In genomic region chr11:116807526-116807925, GRCm38 (mm10) we compare ENCODE assay signal across 12 mouse cellular contexts. TPM values are rescaled to one million over a fixed set of nuclear protein-coding genes. Genes with fewer than 3 reads are reported as not detected.
DNase-seq lines count a peak whose midpoint lies in the region; ATAC-seq and TF ChIP-seq lines count a peak whose summit lies in the region.
"Had no signal": no experiment of that assay in that cellular context is flagged by ENCODE, and none has a peak within 500 bp of the region (broad histone marks: within the 10 kb centered on the region; RNA-seq: fewer than 3 reads in every experiment).

No protein-coding gene starts in this region.

- no peak for ATAC-seq in hindbrain, embryonic 14.5 days (ENCODE audit: low FRiP score)
- ATAC-seq in hindbrain, embryonic 12.5 days (ENCODE audit: low FRiP score): no peak
- no peak for ATAC-seq in hindbrain, postnatal 0 days
- no peak for ATAC-seq in liver, embryonic 12.5 days

- H3K9me3 ChIP-seq in hindbrain, embryonic 14.5 days (ENCODE audit: control insufficient read depth, low read length): no peaks in the 10 kb centered on the region
- no peaks in the 10 kb centered on the region for H3K9me3 ChIP-seq in hindbrain, embryonic 12.5 days (replicated peaks)
- no peaks in the 10 kb centered on the region for H3K9me3 ChIP-seq in hindbrain, postnatal 0 days (ENCODE audit: low read length)
- no peaks in the 10 kb centered on the region for H3K9me3 ChIP-seq in liver, embryonic 12.5 days (replicated peaks)
- H3K9me3 ChIP-seq: liver, embryonic 13.5 days; stomach, embryonic 15.5 days had no signal

- DNase-seq in cerebellum, adult 9-11 months: peak; percentile 10
- DNase-seq in cerebellum, adult 9-10 months: no peak
- no peak for DNase-seq in hindbrain, embryonic 14.5 days (ENCODE audit: low spot score)
- peak; percentile 84 for DNase-seq in 416B (ENCODE audit: low read depth)
- DNase-seq in hindbrain, postnatal 0 days (ENCODE audit: low spot score): no peak
- no peak for DNase-seq in urinary bladder, postnatal 25 days (ENCODE audit: low spot score)

- TF ChIP-seq CTCF in hindbrain, postnatal 0 days (IDR thresholded peaks at IDR 0.05; ENCODE audit: low read depth): no peak

- peaks cover 37% of the 10 kb centered on the region for H3K4me1 ChIP-seq in hindbrain, embryonic 14.5 days (replicated peaks; ENCODE audit: control insufficient read depth, insufficient read depth, low read length)
- peaks cover 39% of the 10 kb centered on the region for H3K4me1 ChIP-seq in hindbrain, embryonic 12.5 days
- H3K4me1 ChIP-seq in hindbrain, postnatal 0 days (ENCODE audit: insufficient read depth, low read length): peaks cover 25% of the 10 kb centered on the region
- peaks cover 11% of the 10 kb centered on the region for H3K4me1 ChIP-seq in liver, embryonic 12.5 days

- H3K36me3 ChIP-seq in hindbrain, embryonic 14.5 days (replicated peaks; ENCODE audit: control insufficient read depth, insufficient read depth): 0 out of 2 replicates have a peak, but pooled peaks cover 7% of the 10 kb centered on the region
- H3K36me3 ChIP-seq in hindbrain, embryonic 12.5 days: no peaks in the 10 kb centered on the region
- H3K36me3 ChIP-seq in hindbrain, postnatal 0 days (ENCODE audit: insufficient read depth, low read length): no peaks in the 10 kb centered on the region
- H3K36me3 ChIP-seq in liver, embryonic 12.5 days: no peaks in the 10 kb centered on the region
- H3K36me3 ChIP-seq: liver, embryonic 13.5 days; stomach, embryonic 15.5 days had no signal

- no peak overlapping the region for H3K9ac ChIP-seq in hindbrain, embryonic 14.5 days
- H3K9ac ChIP-seq in hindbrain, embryonic 12.5 days: no peak overlapping the region
- H3K9ac ChIP-seq in hindbrain, postnatal 0 days (replicated peaks; ENCODE audit: low read length): 0 out of 2 replicates have a peak overlapping the region, but pooled peaks have one; percentile 3
- no peak overlapping the region for H3K9ac ChIP-seq in liver, embryonic 12.5 days
- H3K9ac ChIP-seq: liver, embryonic 13.5 days; stomach, embryonic 15.5 days had no signal

- H3K27ac ChIP-seq in hindbrain, embryonic 14.5 days: peak overlapping the region; percentile 32; the same call in 1 of the 2 replicates
- no peak overlapping the region for H3K27ac ChIP-seq in hindbrain, embryonic 12.5 days
- H3K27ac ChIP-seq in hindbrain, postnatal 0 days: peak overlapping the region; percentile 49
- no peak overlapping the region for H3K27ac ChIP-seq in liver, embryonic 12.5 days
- H3K27ac ChIP-seq: liver, embryonic 13.5 days; stomach, embryonic 15.5 days had no signal

- 81% methylated on average over 3 of the region's 3 CpGs for WGBS in hindbrain, embryonic 14.5 days
- 85% methylated on average over 3 of the region's 3 CpGs for whole genome bisulfite sequencing in hindbrain, embryonic 12.5 days
- 73% methylated on average over 3 of the region's 3 CpGs for WGBS in hindbrain, postnatal 0 days
- WGBS in liver, embryonic 12.5 days (ENCODE audit: insufficient replicate concordance): 57% methylated on average over 3 of the region's 3 CpGs

- no peak overlapping the region for H3K4me2 ChIP-seq in hindbrain, embryonic 14.5 days (replicated peaks)
- no peak overlapping the region for H3K4me2 ChIP-seq in hindbrain, embryonic 12.5 days (replicated peaks)
- no peak overlapping the region for H3K4me2 ChIP-seq in hindbrain, postnatal 0 days (ENCODE audit: low read depth, low read length)
- no peak overlapping the region for H3K4me2 ChIP-seq in liver, embryonic 12.5 days
- H3K4me2 ChIP-seq: liver, embryonic 13.5 days; stomach, embryonic 15.5 days had no signal

- no peaks in the 10 kb centered on the region for H3K27me3 ChIP-seq in hindbrain, embryonic 14.5 days (ENCODE audit: control insufficient read depth, insufficient read depth, low read length)
- no peaks in the 10 kb centered on the region; the same call in 1 of the 2 replicates for H3K27me3 ChIP-seq in hindbrain, embryonic 12.5 days
- H3K27me3 ChIP-seq in hindbrain, postnatal 0 days (ENCODE audit: insufficient read depth, low read length): no peaks in the 10 kb centered on the region
- peaks cover 21% of the 10 kb centered on the region for H3K27me3 ChIP-seq in liver, embryonic 12.5 days (replicated peaks)
- H3K27me3 ChIP-seq: stomach, embryonic 15.5 days had no signal

- H3K4me3 ChIP-seq in hindbrain, embryonic 14.5 days (replicated peaks; ENCODE audit: low read length): no peak overlapping the region
- no peak overlapping the region for H3K4me3 ChIP-seq in hindbrain, embryonic 12.5 days
- H3K4me3 ChIP-seq in hindbrain, postnatal 0 days (ENCODE audit: low read length): no peak overlapping the region
- H3K4me3 ChIP-seq in liver, embryonic 12.5 days: no peak overlapping the region
- H3K4me3 ChIP-seq: liver, embryonic 13.5 days; stomach, embryonic 15.5 days had no signal

RNA-seq across cellular contexts. Expression of gene Mxra7, which starts 20.3 kb away (rescaled TPM):
- polyA plus RNA-seq in hindbrain, embryonic 14.5 days (2014; fragmentation: Nextera tagmentation; extraction: Ambion mirVana): 29.3 and 35.5 TPM in 2 replicates
- 95.0 and 105 TPM in 2 replicates for polyA plus RNA-seq in hindbrain, embryonic 12.5 days (2016; fragmentation: Nextera tagmentation; extraction: Ambion mirVana)
- total RNA-seq in hindbrain, postnatal 0 days (2014; rRNA removed): 36.6 and 38.3 TPM in 2 replicates
- polyA plus RNA-seq in hindbrain, postnatal 0 days (2015; fragmentation: Nextera tagmentation; extraction: Ambion mirVana): 41.9 and 50.2 TPM in 2 replicates
- 6.9 and 7.2 TPM in 2 replicates for polyA plus RNA-seq in liver, embryonic 12.5 days (2016; fragmentation: Nextera tagmentation; extraction: Ambion mirVana)

RNA-seq across cellular contexts. Expression of gene St6galnac1, which starts 32.2 kb away (rescaled TPM):
- polyA plus RNA-seq in hindbrain, embryonic 14.5 days (2014; fragmentation: Nextera tagmentation; extraction: Ambion mirVana): not detected in 2 replicates
- polyA plus RNA-seq in hindbrain, embryonic 12.5 days (2016; fragmentation: Nextera tagmentation; extraction: Ambion mirVana): not detected in 2 replicates
- total RNA-seq in hindbrain, postnatal 0 days (2014; rRNA removed): not detected in 2 replicates
- not detected in 2 replicates for polyA plus RNA-seq in hindbrain, postnatal 0 days (2015; fragmentation: Nextera tagmentation; extraction: Ambion mirVana)
- not detected in 2 replicates for polyA plus RNA-seq in liver, embryonic 12.5 days (2016; fragmentation: Nextera tagmentation; extraction: Ambion mirVana)
- total RNA-seq: layer of hippocampus, adult 8-10 months had no signal
- polyA plus RNA-seq: gonadal fat pad, adult 2 months; liver, embryonic 13.5 days; stomach, embryonic 15.5 days had no signal

RNA-seq across cellular contexts. Expression of gene Mettl23, which starts 35.6 kb away (rescaled TPM):
- 70.0 and 73.9 TPM in 2 replicates for polyA plus RNA-seq in hindbrain, embryonic 14.5 days (2014; fragmentation: Nextera tagmentation; extraction: Ambion mirVana)
- 56.1 and 64.9 TPM in 2 replicates for polyA plus RNA-seq in hindbrain, embryonic 12.5 days (2016; fragmentation: Nextera tagmentation; extraction: Ambion mirVana)
- total RNA-seq in hindbrain, postnatal 0 days (2014; rRNA removed): 30.1 and 43.2 TPM in 2 replicates
- 50.8 and 54.4 TPM in 2 replicates for polyA plus RNA-seq in hindbrain, postnatal 0 days (2015; fragmentation: Nextera tagmentation; extraction: Ambion mirVana)
- polyA plus RNA-seq in liver, embryonic 12.5 days (2016; fragmentation: Nextera tagmentation; extraction: Ambion mirVana): 47.6 and 49.5 TPM in 2 replicates

RNA-seq across cellular contexts. Expression of gene Jmjd6, which starts 35.7 kb away (rescaled TPM):
- polyA plus RNA-seq in hindbrain, embryonic 14.5 days (2014; fragmentation: Nextera tagmentation; extraction: Ambion mirVana): 64.6 and 65.7 TPM in 2 replicates
- polyA plus RNA-seq in hindbrain, embryonic 12.5 days (2016; fragmentation: Nextera tagmentation; extraction: Ambion mirVana): 82.3 and 82.9 TPM in 2 replicates
- total RNA-seq in hindbrain, postnatal 0 days (2014; rRNA removed): 31.9 and 37.5 TPM in 2 replicates
- polyA plus RNA-seq in hindbrain, postnatal 0 days (2015; fragmentation: Nextera tagmentation; extraction: Ambion mirVana): 48.1 and 48.6 TPM in 2 replicates
- 58.2 and 61.6 TPM in 2 replicates for polyA plus RNA-seq in liver, embryonic 12.5 days (2016; fragmentation: Nextera tagmentation; extraction: Ambion mirVana)

RNA-seq across cellular contexts. Expression of gene Mfsd11, which starts 44.7 kb away (rescaled TPM):
- polyA plus RNA-seq in hindbrain, embryonic 14.5 days (2014; fragmentation: Nextera tagmentation; extraction: Ambion mirVana): 51.9 and 54.4 TPM in 2 replicates
- polyA plus RNA-seq in hindbrain, embryonic 12.5 days (2016; fragmentation: Nextera tagmentation; extraction: Ambion mirVana): 43.3 and 47.6 TPM in 2 replicates
- total RNA-seq in hindbrain, postnatal 0 days (2014; rRNA removed): 38.7 and 45.6 TPM in 2 replicates
- 56.8 and 62.8 TPM in 2 replicates for polyA plus RNA-seq in hindbrain, postnatal 0 days (2015; fragmentation: Nextera tagmentation; extraction: Ambion mirVana)
- 13.6 and 15.0 TPM in 2 replicates for polyA plus RNA-seq in liver, embryonic 12.5 days (2016; fragmentation: Nextera tagmentation; extraction: Ambion mirVana)

Comparison
In these comparisons a context has a peak if more than half of its experiments do, and no peak if none do; other contexts are left out.
1. DNase-seq: peak in cerebellum, adult 9-11 months (single experiment) and 416B (single experiment); none in cerebellum, adult 9-10 months (single experiment), hindbrain, embryonic 14.5 days (single experiment), hindbrain, postnatal 0 days (single experiment) and urinary bladder, postnatal 25 days (single experiment).
2. H3K27ac ChIP-seq: peak in hindbrain, embryonic 14.5 days (single experiment) and hindbrain, postnatal 0 days (single experiment); none in hindbrain, embryonic 12.5 days (single experiment) and liver, embryonic 12.5 days (single experiment).